Mouse (Mus musculus) CH12.LX (cell line): Measurements from ENCODE around the gene Jsrp1. TPM values are rescaled to one million over a fixed set of nuclear protein-coding genes. Genes with fewer than 3 reads are reported as not detected.

Source experiments
- DNase-seq: peaks from one replicate; pipeline ENCODE4 v3.0.0-alpha.2; 2013; ENCODE audit errors: extremely low read depth
- H3K27ac ChIP-seq: 2 replicates; pipeline ENCODE4 v1.5.1; 2012; ENCODE audit warnings: low read depth, mild to moderate bottlenecking, control low read depth, moderate library complexity; ENCODE audit not compliant: insufficient read depth
- H3K27me3 ChIP-seq: replicated peaks from 2 replicates; pipeline ENCODE3; 2012; ENCODE audit warnings: inconsistent platforms
- H3K36me3 ChIP-seq, 2 experiments: replicated peaks in 1 of 2; 2 replicates each; pipeline versions ENCODE3 to v1.6.1; 2012; ENCODE audit warnings: inconsistent platforms in 1 of 2, low read length in 1 of 2, mild to moderate bottlenecking in 1 of 2, mixed read lengths in 1 of 2, moderate library complexity in 1 of 2; ENCODE audit not compliant: control insufficient read depth in 1 of 2, insufficient read depth in 1 of 2
- H3K4me1 ChIP-seq, 2 experiments: 2 replicates each; pipeline ENCODE4 v1.6.1; 2012; ENCODE audit warnings: inconsistent platforms in 1 of 2, moderate library complexity in 1 of 2; ENCODE audit not compliant: insufficient read depth in 2 of 2, control insufficient read depth in 1 of 2
- H3K4me2 ChIP-seq: 2 replicates; pipeline ENCODE4 v1.6.1; 2012; ENCODE audit warnings: low read depth, mild to moderate bottlenecking, control low read depth; ENCODE audit not compliant: poor library complexity, insufficient read depth, severe bottlenecking
- H3K4me3 ChIP-seq, 3 experiments: fragments of 150-350 bp in 1 of 3; sonication (generic) in 1 of 3; replicated peaks in 1 of 3; 2 replicates each; pipeline versions ENCODE3 to v1.5.1; 2011 to 2012; ENCODE audit warnings: low read depth in 2 of 3, low read length in 2 of 3, mild to moderate bottlenecking in 2 of 3, moderate library complexity in 2 of 3, control low read depth in 1 of 3, improper control_type of control experiment in 1 of 3, inconsistent platforms in 1 of 3, mixed read lengths in 1 of 3; ENCODE audit not compliant: poor library complexity in 1 of 3
- H3K79me2 ChIP-seq: replicated peaks from 2 replicates; pipeline ENCODE4 v1.6.1; 2012; ENCODE audit warnings: mild to moderate bottlenecking, moderate library complexity; ENCODE audit not compliant: control insufficient read depth, poor library complexity, insufficient read depth, severe bottlenecking; ENCODE audit errors: extremely low read depth
- H3K9ac ChIP-seq: 2 replicates; pipeline ENCODE4 v1.6.1; 2012; ENCODE audit warnings: low read depth, mild to moderate bottlenecking, control low read depth, moderate library complexity; ENCODE audit not compliant: insufficient read depth
- H3K9me3 ChIP-seq: replicated peaks from 2 replicates; pipeline ENCODE3; 2012; ENCODE audit warnings: low read length, inconsistent platforms, mixed read lengths
- BHLHE40 ChIP-seq: IDR thresholded peaks from 2 replicates; pipeline ENCODE4 v1.6.1; 2011; ENCODE audit warnings: mild to moderate bottlenecking, low read depth, low read length, improper control_type of control experiment
- CHD1 ChIP-seq: IDR thresholded peaks from 2 replicates; pipeline ENCODE4 v1.6.1; 2012; ENCODE audit warnings: low read depth, low read length, improper control_type of control experiment, inconsistent platforms
- E2F4 ChIP-seq: IDR thresholded peaks from 2 replicates; pipeline ENCODE4 v1.6.1; 2011; ENCODE audit warnings: low read depth, low read length, improper control_type of control experiment; ENCODE audit not compliant: insufficient replicate concordance
- JUND ChIP-seq: conservative IDR thresholded peaks from 2 replicates; pipeline ENCODE4 v1.6.1; 2011; ENCODE audit warnings: low read depth, low read length, improper control_type of control experiment
- KAT2A ChIP-seq: IDR thresholded peaks from 2 replicates; pipeline ENCODE4 v1.6.1; 2012; ENCODE audit warnings: low read length, improper control_type of control experiment, inconsistent platforms; ENCODE audit not compliant: insufficient replicate concordance
- MEF2A ChIP-seq: IDR thresholded peaks from 2 replicates; pipeline ENCODE4 v1.6.1; 2014; ENCODE audit warnings: low read depth, mild to moderate bottlenecking, inconsistent platforms, low read length, improper control_type of control experiment, borderline replicate concordance
- MXI1 ChIP-seq: IDR thresholded peaks from 2 replicates; pipeline ENCODE4 v1.6.1; 2011; ENCODE audit warnings: mild to moderate bottlenecking, low read depth, low read length, improper control_type of control experiment
- MYC ChIP-seq: IDR thresholded peaks from 2 replicates; pipeline ENCODE4 v1.6.1; 2011; ENCODE audit warnings: low read depth, mild to moderate bottlenecking, improper control_type of control experiment, low read length
- NELFE ChIP-seq: IDR thresholded peaks from 2 replicates; pipeline ENCODE4 v1.6.1; 2011; ENCODE audit warnings: low read depth, low read length, improper control_type of control experiment
- NRF1 ChIP-seq: IDR thresholded peaks from 2 replicates; pipeline ENCODE4 v1.6.1; 2014; ENCODE audit warnings: low read depth, mild to moderate bottlenecking, inconsistent platforms, low read length, improper control_type of control experiment, moderate library complexity
- RAD21 ChIP-seq: IDR thresholded peaks from 2 replicates; pipeline ENCODE4 v1.6.1; 2011; ENCODE audit warnings: low read depth, mild to moderate bottlenecking, low read length, improper control_type of control experiment, moderate library complexity
- RCOR1 ChIP-seq: conservative IDR thresholded peaks from 2 replicates; pipeline ENCODE4 v1.6.1; 2012; ENCODE audit warnings: low read depth, mild to moderate bottlenecking, inconsistent platforms, low read length, improper control_type of control experiment
- SIN3A ChIP-seq: IDR thresholded peaks from 2 replicates; pipeline ENCODE4 v1.6.1; 2012; ENCODE audit warnings: low read length, improper control_type of control experiment, inconsistent platforms
- SMC3 ChIP-seq: IDR thresholded peaks from 2 replicates; pipeline ENCODE4 v1.6.1; 2011; ENCODE audit warnings: low read depth, low read length, improper control_type of control experiment
- dilution Hi-C: fragments of 300-500 bp; cut with MboI; formaldehyde crosslinking; loops from 2 replicates; pipeline ENCODE4 v1.14.3; 2020; ENCODE audit warnings: low sequenced_read_pairs; ENCODE audit not compliant: extremely low pct_unique_long_range_greater_than_20kb, extremely low pct_ligation_motif_present
- in situ Hi-C: fragments of 300-500 bp; cut with MboI; formaldehyde crosslinking; loops from 3 replicates; pipeline ENCODE4 v1.14.3; 2019; ENCODE audit warnings: low sequenced_read_pairs, low pct_ligation_motif_present, low pct_unique_long_range_greater_than_20kb, mixed read lengths
- polyA plus RNA-seq: library from polyadenylated mRNA; unstranded; fragments of >175 nt; gene quantifications from 2 replicates; pipeline ENCODE4 v1.2.1, GENCODE M21; 2012; ENCODE audit warnings: low read depth; ENCODE audit not compliant: insufficient read length
- total RNA-seq, 2 experiments: library from RNA; depleted of rRNA; stranded (reverse); fragments of 300-350 nt in 1 of 2; fragments of >200 nt in 1 of 2; gene quantifications; 2 replicates each; pipeline ENCODE4 v1.2.3; 2012 to 2014

Jsrp1 gene
- total RNA-seq (2012; rRNA removed) (0.34 and 0.72 TPM in 2 replicates), total RNA-seq (2014; rRNA removed) (0.30 and 0.35 TPM in 2 replicates), polyA plus RNA-seq (0.95 and 1.1 TPM in 2 replicates)

DNA sequence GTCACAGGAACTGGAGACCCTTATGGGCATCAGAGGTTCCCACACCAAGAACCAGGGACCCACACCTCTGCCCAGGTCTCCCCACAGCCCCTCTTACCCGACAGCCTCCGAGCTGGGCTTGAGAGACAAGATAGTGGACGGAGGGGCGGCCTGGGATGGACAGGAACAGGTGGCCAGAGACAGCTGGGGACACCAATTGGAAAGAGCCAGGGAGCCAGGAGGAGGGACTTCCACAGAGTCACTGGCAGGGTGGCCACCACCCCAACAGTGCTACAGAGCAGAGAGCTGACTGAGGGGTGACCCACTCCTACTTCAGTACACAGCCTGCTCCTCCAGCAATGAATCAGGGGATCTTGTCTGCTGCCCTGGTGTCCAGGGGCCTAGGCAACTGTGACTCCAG lies at the start of gene Jsrp1:
TSS of gene Jsrp1 (minus strand) at position 133 of the 400 bp plus-strand sequence.
- in situ Hi-C loops = no loop called here

DNA sequence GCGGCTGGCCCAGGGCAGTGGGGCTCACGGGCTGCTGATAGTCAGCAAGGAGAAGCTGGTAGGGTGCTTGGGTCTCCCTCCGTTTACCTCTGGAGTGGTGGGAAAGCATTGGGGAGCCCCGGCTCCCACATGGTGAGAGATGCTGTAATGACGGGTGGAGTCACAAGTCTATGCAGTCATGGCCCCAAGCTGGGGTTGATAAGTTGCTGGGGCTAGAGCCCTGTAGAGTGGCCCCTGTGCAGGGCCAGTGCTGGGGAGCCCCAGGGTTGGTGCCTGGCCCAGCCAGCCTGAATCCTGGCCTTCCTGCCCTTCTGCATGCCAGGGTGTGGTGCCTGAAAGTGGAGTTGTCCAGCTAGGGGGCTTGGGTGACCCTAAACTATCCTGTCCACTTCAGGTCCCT lies 49.0 kb upstream of the Jsrp1 start:
- TF ChIP-seq SMC3 = no peak
- no peak for TF ChIP-seq KAT2A
- no peak for TF ChIP-seq MXI1
- TF ChIP-seq CHD1 = no peak
- TF ChIP-seq NRF1 = no peak
- TF ChIP-seq E2F4 = no peak
- TF ChIP-seq RAD21 = no peak
- no peak for TF ChIP-seq JUND
- TF ChIP-seq BHLHE40 = no peak
- no peak for TF ChIP-seq MYC
- no peak for TF ChIP-seq SIN3A
- dilution Hi-C loops (no loop called here), in situ Hi-C loops (no loop called here)
- no peaks in the 10 kb centered on the region for H3K79me2 ChIP-seq
- no peaks in the 10 kb centered on the region for H3K27me3 ChIP-seq
- H3K27ac ChIP-seq = no peak overlapping the region
- H3K4me2 ChIP-seq = no peak overlapping the region
- no peaks in the 10 kb centered on the region for H3K9me3 ChIP-seq
- H3K4me3 ChIP-seq = no peak overlapping the region
- peaks cover 56 to 86% of the 10 kb centered on the region in 2 experiments for H3K36me3 ChIP-seq
- no peak overlapping the region for H3K9ac ChIP-seq
- H3K4me1 ChIP-seq = peaks cover 3% of the 10 kb centered on the region in 2 experiments; a peak in 2 of 4 replicates
- DNase-seq = no peak

More for the DNA sequence above, at the start of gene Jsrp1:
- H3K9ac ChIP-seq = no peak within 1 kb of the TSS
- no peak for TF ChIP-seq MEF2A
- no peak for TF ChIP-seq NRF1
- TF ChIP-seq BHLHE40 = no peak
- no peak for TF ChIP-seq JUND
- TF ChIP-seq RCOR1 = no peak
- TF ChIP-seq NELFE = no peak
- no peak within 1 kb of the TSS for H3K4me2 ChIP-seq
- H3K36me3 ChIP-seq = peaks cover 0 to 4% of the 10 kb centered on the region in 2 experiments
- H3K4me3 ChIP-seq = no peak within 1 kb of the TSS
- no peaks in the 10 kb centered on the region for H3K79me2 ChIP-seq
- no peak for DNase-seq
- H3K4me1 ChIP-seq = peaks cover 10 to 17% of the 10 kb centered on the region in 2 experiments
- H3K9me3 ChIP-seq = no peaks in the 10 kb centered on the region
- H3K27ac ChIP-seq = no peak within 1 kb of the TSS
- dilution Hi-C loops = no loop called here
- no peaks in the 10 kb centered on the region for H3K27me3 ChIP-seq
